Mouse (Mus musculus) stomach, embryonic 14.5 days (tissue): ENCODE results near the gene Hpse2. TPM values are rescaled to one million over a fixed set of nuclear protein-coding genes. Genes with fewer than 3 reads are reported as not detected.

Source experiments
- ATAC-seq: fragments of 200-750 bp; cut with Nextera tagmentation; 2 replicates; pipeline ENCODE4 v1.8.0; 2017; ENCODE audit warnings: low read depth, moderate TSS enrichment; ENCODE audit not compliant: insufficient number of reproducible peaks, insufficient read depth, low FRiP score
- H3K27ac ChIP-seq: fragments of 300-500 bp; sonication (generic); 2 replicates; pipeline ENCODE4 v1.5.1; 2014; ENCODE audit warnings: mild to moderate bottlenecking, low read length, moderate library complexity, mixed read lengths
- H3K27me3 ChIP-seq: fragments of 300-500 bp; sonication (generic); 2 replicates; pipeline ENCODE4 v1.6.1; 2014; ENCODE audit warnings: low read length, control low read depth, mixed read lengths; ENCODE audit not compliant: control insufficient read depth, insufficient read depth
- H3K36me3 ChIP-seq: fragments of 300-500 bp; sonication (generic); 2 replicates; pipeline ENCODE4 v1.6.1; 2014; ENCODE audit warnings: mild to moderate bottlenecking, control low read depth, low read length, moderate library complexity, mixed read lengths; ENCODE audit not compliant: control insufficient read depth, insufficient read depth
- H3K4me1 ChIP-seq: fragments of 300-500 bp; sonication (generic); 2 replicates; pipeline ENCODE4 v1.6.1; 2014; ENCODE audit warnings: low read length, control low read depth, mixed read lengths; ENCODE audit not compliant: control insufficient read depth, insufficient read depth
- H3K4me2 ChIP-seq: fragments of 300-500 bp; sonication (generic); replicated peaks from 2 replicates; pipeline ENCODE4 v1.6.1; 2014; ENCODE audit warnings: low read depth, low read length, control low read depth
- H3K4me3 ChIP-seq: fragments of 300-500 bp; sonication (generic); 2 replicates; pipeline ENCODE4 v1.5.1; 2014; ENCODE audit warnings: low read depth, low read length, control low read depth
- H3K9ac ChIP-seq: fragments of 300-500 bp; sonication (generic); replicated peaks from 2 replicates; pipeline ENCODE4 v1.6.1; 2014; ENCODE audit warnings: low read depth, mild to moderate bottlenecking, control low read depth, low read length, moderate library complexity, mixed read lengths
- H3K9me3 ChIP-seq: fragments of 300-500 bp; sonication (generic); 2 replicates; pipeline ENCODE4 v1.6.1; 2016; ENCODE audit warnings: low read depth, low read length, control low read depth; ENCODE audit not compliant: control insufficient read depth
- WGBS: fragments of 180-500 bp; shearing (Covaris S2); extraction: QIAGEN DNeasy Blood & Tissue Kit; methylation state at CpG from one replicate; pipeline ENCODE4 v1.1.7; 2014; 5-methylcytosine and 5-hydroxymethylcytosine counted together
- polyA plus RNA-seq: library from polyadenylated mRNA; unstranded; fragments of >200 nt; fragmentation: Nextera tagmentation; extraction: Ambion mirVana; gene quantifications from 2 replicates; pipeline ENCODE4 v1.2.1, GENCODE M21; 2014

Gene Hpse2
- polyA plus RNA-seq, 1 experiment from 2014 or later: 16.1 TPM

GRCm38 (mm10) chr19:43141646-43142045 is 246.5 kb downstream of the Hpse2 start:
- ATAC-seq: 0 out of 2 replicates have a peak, but pooled peaks have one; percentile 18
- Histone ChIP-seq H3K4me3 (no peak overlapping the region), H3K9me3 (no peaks in the 10 kb centered on the region), H3K4me1 (no peaks in the 10 kb centered on the region), H3K27me3 (no peaks in the 10 kb centered on the region), H3K36me3 (no peaks in the 10 kb centered on the region), H3K27ac (no peak overlapping the region), H3K9ac (no peak overlapping the region), H3K4me2 (no peak overlapping the region)
- WGBS: 39% methylated on average over 3 of the region's 3 CpGs

GRCm38 (mm10) chr19:43109796-43110195 is 278.4 kb downstream of the Hpse2 start:
- Histone ChIP-seq H3K9me3 (no peaks in the 10 kb centered on the region), H3K27ac (no peak overlapping the region), H3K4me2 (no peak overlapping the region), H3K4me3 (no peak overlapping the region), H3K27me3 (no peaks in the 10 kb centered on the region), H3K9ac (no peak overlapping the region), H3K4me1 (no peaks in the 10 kb centered on the region), H3K36me3 (no peaks in the 10 kb centered on the region)
- no peak for ATAC-seq
- WGBS: 56% methylated on average over 4 of the region's 4 CpGs

GRCm38 (mm10) chr19:43096915-43097314 is 291.2 kb downstream of the Hpse2 start:
- no peak overlapping the region for H3K27ac ChIP-seq
- H3K9me3 ChIP-seq: no peaks in the 10 kb centered on the region
- H3K9ac ChIP-seq: no peak overlapping the region
- H3K4me1 ChIP-seq: no peaks in the 10 kb centered on the region
- H3K36me3 ChIP-seq: no peaks in the 10 kb centered on the region
- no peak overlapping the region for H3K4me3 ChIP-seq
- no peak for ATAC-seq
- H3K27me3 ChIP-seq: no peaks in the 10 kb centered on the region
- 80% methylated on average over 2 of the region's 2 CpGs for WGBS
- H3K4me2 ChIP-seq: no peak overlapping the region

- 79% methylated on average over 3 of the region's 3 CpGs for WGBS
- Histone ChIP-seq H3K4me3 (no peak overlapping the region), H3K9me3 (no peaks in the 10 kb centered on the region), H3K9ac (no peak overlapping the region), H3K4me1 (no peaks in the 10 kb centered on the region), H3K27me3 (no peaks in the 10 kb centered on the region), H3K4me2 (no peak overlapping the region), H3K36me3 (no peaks in the 10 kb centered on the region), H3K27ac (no peak overlapping the region)
- ATAC-seq: no peak
These were observed 300.9 kb downstream of the Hpse2 start for GRCm38 (mm10) chr19:43087216-43087615.

- H3K4me2 ChIP-seq: no peak overlapping the region
- H3K27me3 ChIP-seq: no peaks in the 10 kb centered on the region
- WGBS: 50% methylated on average over 2 of the region's 2 CpGs
- H3K36me3 ChIP-seq: no peaks in the 10 kb centered on the region
- H3K9me3 ChIP-seq: no peaks in the 10 kb centered on the region
- no peak overlapping the region for H3K9ac ChIP-seq
- H3K4me1 ChIP-seq: 0 out of 2 replicates have a peak, but pooled peaks cover 3% of the 10 kb centered on the region
- no peak for ATAC-seq
- no peak overlapping the region for H3K4me3 ChIP-seq
- no peak overlapping the region; the same call in 1 of the 2 replicates for H3K27ac ChIP-seq
These were observed 324.0 kb downstream of the Hpse2 start for GRCm38 (mm10) chr19:43064155-43064554.

GRCm38 (mm10) chr19:43044506-43044905 is 343.6 kb downstream of the Hpse2 start:
- no peaks in the 10 kb centered on the region for H3K27me3 ChIP-seq
- WGBS: 38% methylated on average over 4 of the region's 4 CpGs

GRCm38 (mm10) chr19:43042721-43043120 is 345.4 kb downstream of the Hpse2 start:
- no peaks in the 10 kb centered on the region for H3K4me1 ChIP-seq
- H3K4me3 ChIP-seq: no peak overlapping the region
- H3K9me3 ChIP-seq: no peaks in the 10 kb centered on the region
- H3K36me3 ChIP-seq: no peaks in the 10 kb centered on the region
- no peak overlapping the region for H3K4me2 ChIP-seq
- no peak overlapping the region for H3K9ac ChIP-seq
- no peak overlapping the region for H3K27ac ChIP-seq
- no peaks in the 10 kb centered on the region for H3K27me3 ChIP-seq
- no peak for ATAC-seq
- 71% methylated on average over 2 of the region's 2 CpGs for WGBS

More at GRCm38 (mm10) chr19:43044506-43044905, 343.6 kb downstream of the Hpse2 start:
- Histone ChIP-seq H3K36me3 (no peaks in the 10 kb centered on the region), H3K4me3 (no peak overlapping the region), H3K9me3 (no peaks in the 10 kb centered on the region), H3K27ac (no peak overlapping the region), H3K4me2 (no peak overlapping the region), H3K4me1 (no peaks in the 10 kb centered on the region), H3K9ac (no peak overlapping the region)
- ATAC-seq: no peak

- Histone ChIP-seq H3K4me1 (no peaks in the 10 kb centered on the region), H3K9me3 (no peaks in the 10 kb centered on the region), H3K27me3 (no peaks in the 10 kb centered on the region), H3K36me3 (no peaks in the 10 kb centered on the region), H3K4me2 (no peak overlapping the region), H3K9ac (no peak overlapping the region), H3K4me3 (no peak overlapping the region), H3K27ac (no peak overlapping the region)
- no peak for ATAC-seq
- WGBS: 72% methylated on average over 2 of the region's 2 CpGs
These were observed 345.9 kb downstream of the Hpse2 start for GRCm38 (mm10) chr19:43042211-43042610.

- Histone ChIP-seq H3K36me3 (no peaks in the 10 kb centered on the region), H3K9ac (no peak overlapping the region), H3K27ac (no peak overlapping the region), H3K9me3 (no peaks in the 10 kb centered on the region), H3K4me1 (no peaks in the 10 kb centered on the region), H3K27me3 (no peaks in the 10 kb centered on the region), H3K4me2 (no peak overlapping the region), H3K4me3 (no peak overlapping the region)
- 82% methylated on average over 4 of the region's 4 CpGs for WGBS
- ATAC-seq: no peak
These were observed 351.8 kb downstream of the Hpse2 start for GRCm38 (mm10) chr19:43036381-43036780.
